Mouse (Mus musculus): ENCODE measurements around the gene Lrrc4.

- TF ChIP-seq CTCF (IDR thresholded peaks at IDR 0.05; ENCODE audit: low read depth, low read length) (no peak), POLR2AphosphoS5 (IDR thresholded peaks at IDR 0.05; ENCODE audit: insufficient replicate concordance, low read depth, low read length) (no peak), TAL1 (conservative IDR thresholded peaks at IDR 0.05; ENCODE audit: low read depth, low read length) (no peak)
Measured at GRCm38 (mm10) chr6:28823802-28824201, 7.7 kb downstream of the Lrrc4 start.
